Mouse (Mus musculus): ENCODE data around the gene Olfr1242. TPM values are rescaled to one million over a fixed set of nuclear protein-coding genes. Genes with fewer than 3 reads are reported as not detected.

Olfr1242 gene
- polyA plus RNA-seq (2017; shearing (Covaris generic)), result not detected

GRCm38 (mm10) chr2:89498235-89498634, at the start of gene Olfr1242:
Olfr1242 (minus strand) TSS chr2:89498335.

GRCm38 (mm10) chr2:89531387-89531786, 33.3 kb upstream of the Olfr1242 start, which contains the start of gene Olfr1243:
Olfr1243 (minus strand) TSS chr2:89531487.

DNA sequence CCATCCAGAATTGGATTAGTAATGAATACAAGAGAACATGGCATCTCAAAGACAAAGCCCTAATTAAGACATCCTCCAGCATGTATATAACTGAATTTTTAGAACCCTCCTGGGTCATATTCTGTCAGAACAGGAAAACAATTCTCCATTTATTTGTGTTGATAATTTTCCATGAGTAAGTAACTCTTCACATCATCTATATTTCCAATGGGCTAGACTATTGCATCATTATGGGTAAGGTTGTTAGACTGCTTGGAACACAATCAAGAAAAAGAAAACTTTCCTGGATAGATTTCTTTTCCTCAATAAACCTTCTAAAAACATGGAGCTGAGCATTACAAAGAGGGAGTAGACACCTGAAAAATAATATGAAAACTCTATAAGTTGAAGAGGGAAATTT, 11.1 kb downstream of the Olfr1242 start, which contains the start of gene Olfr1241:
Gene Olfr1241, minus strand, starts transcription at position 101 of the 400 bp plus-strand sequence.

DNA sequence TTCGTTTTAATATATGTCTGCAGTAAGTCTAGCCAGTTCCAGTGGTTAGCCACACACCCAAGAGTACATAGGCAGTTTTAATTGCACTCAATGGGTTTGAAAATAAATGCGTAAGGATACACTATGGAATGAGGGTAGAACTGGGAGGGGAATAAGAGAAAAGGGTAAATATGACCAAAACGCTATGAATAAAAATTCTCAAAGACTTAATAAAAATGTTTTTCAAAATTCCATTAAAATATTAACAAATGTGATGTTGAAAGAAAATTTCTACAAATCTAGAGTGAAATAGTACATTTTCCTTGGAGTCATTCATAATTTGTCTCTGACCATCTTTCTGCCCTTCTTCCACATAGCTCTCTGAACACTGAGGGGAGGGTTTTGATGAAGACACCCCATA, 55.2 kb downstream of the Olfr1242 start, which contains the start of gene Olfr1240:
Gene Olfr1240, minus strand, starts transcription at position 101 of the 400 bp plus-strand sequence.

Other genes starting within 250 kb of the Olfr1242 start
- 1 to 10 TPM in 1 of 2 experiments, under 1 TPM in 1; 0.42 to 1.1 TPM for gene Olfr1228, start 244.3 kb downstream of the Olfr1242 start, polyA plus RNA-seq (2017; shearing (Covaris generic))
- not detected for gene Olfr1229, start 210.3 kb downstream of the Olfr1242 start, polyA plus RNA-seq (2017; shearing (Covaris generic))
- not detected for gene Olfr1230, start 201.1 kb downstream of the Olfr1242 start, polyA plus RNA-seq (2017; shearing (Covaris generic))
- under 1 TPM in 1 of 2 experiments, not detected in 1; 0.34 TPM for gene Olfr1231, start 191.3 kb downstream of the Olfr1242 start, polyA plus RNA-seq (2017; shearing (Covaris generic))
- gene Olfr1232, start 168.7 kb downstream of the Olfr1242 start, polyA plus RNA-seq (2017; shearing (Covaris generic)), result not detected
- gene Olfr1233, start 155.9 kb downstream of the Olfr1242 start, polyA plus RNA-seq (2017; shearing (Covaris generic)), result under 1 TPM; 0.06 to 0.67 TPM
- gene Olfr1234, start 133.5 kb downstream of the Olfr1242 start, polyA plus RNA-seq (2017; shearing (Covaris generic)), result under 1 TPM in 1 of 2 experiments, not detected in 1; 0.23 TPM
- gene Olfr1238, start 88.7 kb downstream of the Olfr1242 start, polyA plus RNA-seq (2017; shearing (Covaris generic)), result under 1 TPM in 1 of 2 experiments, not detected in 1; 0.11 TPM
- gene Olfr1239, start 77.9 kb downstream of the Olfr1242 start, polyA plus RNA-seq (2017; shearing (Covaris generic)), result not detected
- gene Olfr1240, start 55.3 kb downstream of the Olfr1242 start, polyA plus RNA-seq (2017; shearing (Covaris generic)), result not detected
- gene Olfr1241, start 11.2 kb downstream of the Olfr1242 start, polyA plus RNA-seq (2017; shearing (Covaris generic)), result not detected
- gene Olfr1243, start 33.2 kb upstream of the Olfr1242 start, polyA plus RNA-seq (2017; shearing (Covaris generic)), result not detected
- gene Olfr1245, start 80.1 kb upstream of the Olfr1242 start, polyA plus RNA-seq (2017; shearing (Covaris generic)), result under 1 TPM; 0.14 to 0.33 TPM
- under 1 TPM in 1 of 2 experiments, not detected in 1; 0.88 TPM for gene Olfr1246, start 94.8 kb upstream of the Olfr1242 start, polyA plus RNA-seq (2017; shearing (Covaris generic))
- under 1 TPM; 0.11 to 0.39 TPM for gene Olfr1247, start 115.8 kb upstream of the Olfr1242 start, polyA plus RNA-seq (2017; shearing (Covaris generic))
- not detected for gene Olfr1248, start 119.9 kb upstream of the Olfr1242 start, polyA plus RNA-seq (2017; shearing (Covaris generic))
- gene Olfr1249, start 136.6 kb upstream of the Olfr1242 start, polyA plus RNA-seq (2017; shearing (Covaris generic)), result not detected
- gene Olfr1250, start 163.1 kb upstream of the Olfr1242 start, polyA plus RNA-seq (2017; shearing (Covaris generic)), result under 1 TPM in 1 of 2 experiments, not detected in 1; 0.09 TPM
- not detected for gene Olfr1251, start 173.6 kb upstream of the Olfr1242 start, polyA plus RNA-seq (2017; shearing (Covaris generic))
- gene Olfr1252, start 226.7 kb upstream of the Olfr1242 start, polyA plus RNA-seq (2017; shearing (Covaris generic)), result not detected